Mouse (Mus musculus) cerebellum, adult 11-12 months (tissue): ENCODE results near the gene Atp8a2.
A peak's percentile ranks its signal among the peaks of the same experiment; 100 is the strongest.

Source experiments
- DNase-seq: peaks from one replicate; pipeline ENCODE4 v3.0.0; 2022

The Atp8a2 gene

DNA sequence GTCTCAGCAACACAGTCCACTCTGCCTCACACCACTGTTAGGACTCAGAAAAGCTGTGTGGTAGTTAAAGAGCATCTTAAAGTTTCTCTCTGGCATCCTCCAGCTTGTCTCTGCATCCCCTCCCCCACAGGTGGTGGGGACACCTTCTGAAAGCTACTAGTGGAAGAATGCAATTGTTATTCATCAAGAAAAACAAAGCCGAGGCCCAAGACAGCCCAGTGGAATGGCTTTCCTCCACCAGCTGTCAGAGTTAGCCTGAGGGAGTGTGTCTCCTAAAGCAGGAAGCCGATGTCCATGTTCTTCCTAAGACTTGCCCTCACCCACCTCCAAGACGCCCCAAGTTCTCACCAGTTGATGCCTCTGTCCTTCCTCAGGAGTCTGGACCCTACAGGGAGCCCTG is 48.1 kb downstream of the Atp8a2 start:
- no peak for DNase-seq

DNA sequence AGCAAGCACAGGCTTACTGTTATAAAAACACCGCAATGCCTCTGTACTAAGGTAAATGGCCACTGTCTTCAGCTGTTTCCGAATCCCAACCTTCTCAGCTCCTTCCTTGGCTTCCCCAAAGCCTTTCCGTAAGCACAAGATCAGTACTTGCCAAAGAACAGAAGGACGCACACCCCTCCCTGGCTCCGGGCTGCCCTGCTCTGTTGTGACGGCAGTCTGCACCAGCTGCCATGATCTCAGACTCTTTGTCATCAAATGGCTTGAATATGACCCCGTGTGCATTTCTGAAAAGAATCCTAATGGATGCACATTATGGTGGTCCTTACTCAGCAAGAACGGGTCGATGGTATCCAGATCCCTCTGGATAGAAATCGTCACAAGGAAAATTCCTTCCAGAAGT is 53.7 kb downstream of the Atp8a2 start:
- DNase-seq, result peak; percentile 20

DNA sequence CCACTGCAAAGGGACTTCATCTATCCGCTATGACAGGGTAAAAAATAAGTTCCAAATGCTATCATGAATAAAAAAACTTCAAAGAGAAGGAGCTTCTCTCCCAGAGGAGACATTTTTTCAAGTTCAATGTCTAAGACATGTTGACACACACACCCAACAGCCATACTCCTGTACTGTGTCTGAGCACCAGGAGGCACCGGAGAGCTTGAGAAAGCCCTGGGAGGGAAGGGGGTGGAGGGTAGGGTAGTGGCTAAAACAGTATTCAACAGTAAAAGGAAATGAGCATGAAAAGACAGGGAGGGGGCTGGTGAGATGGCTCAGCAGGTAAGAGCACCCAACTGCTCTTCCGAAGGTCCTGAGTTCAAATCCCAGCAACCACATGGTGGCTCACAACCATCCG is 58.6 kb downstream of the Atp8a2 start:
- DNase-seq, result no peak

DNA sequence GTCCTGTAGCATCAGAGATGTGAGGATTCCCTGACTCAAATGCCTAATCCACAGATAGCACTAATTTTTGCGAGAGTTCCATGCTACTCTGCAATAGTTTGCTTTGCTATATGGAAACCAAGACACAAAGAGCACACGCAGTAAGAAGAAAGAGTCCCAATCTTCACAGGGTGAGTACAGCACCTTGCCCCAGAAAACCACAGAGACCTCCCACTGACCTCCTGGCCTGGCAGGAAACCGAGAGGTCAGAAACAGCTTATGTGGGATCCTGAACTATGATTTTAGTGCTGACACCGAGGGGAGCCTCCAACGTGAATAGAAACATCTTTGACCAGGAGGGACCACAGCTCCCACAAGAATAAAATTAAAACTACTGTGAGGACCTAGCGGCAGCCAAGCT is 59.2 kb downstream of the Atp8a2 start:
- no peak for DNase-seq

- DNase-seq, result no peak
Measured at GRCm38 (mm10) chr14:60135801-60136200, 61.2 kb downstream of the Atp8a2 start.

DNA sequence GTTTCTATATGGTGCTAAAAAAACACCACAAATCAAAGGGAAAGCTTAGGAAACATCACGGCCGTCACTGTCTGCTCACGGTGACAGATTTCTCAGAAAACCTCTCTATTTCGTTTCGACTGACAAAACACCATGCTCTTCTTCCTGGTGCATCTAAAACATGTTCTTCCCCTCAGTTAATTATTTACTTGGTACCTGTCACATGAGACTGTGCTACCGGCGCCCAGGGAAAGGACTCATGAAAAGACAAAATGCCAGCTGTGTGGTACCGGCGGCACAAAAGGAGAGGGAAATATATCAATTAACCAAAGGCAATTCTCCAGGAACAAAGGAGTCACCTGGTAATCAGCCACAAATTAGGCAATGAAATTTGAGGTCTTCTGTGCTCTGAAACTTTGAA is 62.3 kb downstream of the Atp8a2 start:
- no peak for DNase-seq

GRCm38 (mm10) chr14:60131196-60131876 is 65.6 kb downstream of the Atp8a2 start:
- DNase-seq, result no peak

DNA sequence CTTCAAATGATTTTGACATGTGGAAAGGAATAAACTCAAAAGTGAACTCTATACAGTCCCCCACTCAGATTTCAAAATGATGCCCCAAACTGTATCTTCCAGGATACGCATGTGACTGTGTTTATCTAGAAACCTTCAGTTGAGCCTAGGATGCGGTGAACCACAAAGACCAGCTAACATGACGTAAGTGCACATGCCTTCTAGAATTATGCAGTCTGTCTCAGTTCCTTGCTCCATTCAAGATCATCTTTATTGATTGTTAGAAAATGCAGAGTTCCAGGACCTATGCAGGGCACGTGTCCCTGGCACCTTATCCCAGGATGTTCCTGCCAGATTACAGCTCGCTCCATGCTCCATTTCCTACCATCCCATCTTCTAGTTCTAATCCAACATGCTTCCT is 67.4 kb downstream of the Atp8a2 start:
- no peak for DNase-seq

- no peak for DNase-seq
Measured at GRCm38 (mm10) chr14:60125202-60125601, 71.8 kb downstream of the Atp8a2 start.

GRCm38 (mm10) chr14:60121572-60121971 is 75.4 kb downstream of the Atp8a2 start:
- no peak for DNase-seq

- no peak for DNase-seq
Measured at GRCm38 (mm10) chr14:60117792-60118585, 79.0 kb downstream of the Atp8a2 start.

GRCm38 (mm10) chr14:60086808-60087725 is 109.9 kb downstream of the Atp8a2 start:
- peak; percentile 80 for DNase-seq

DNA sequence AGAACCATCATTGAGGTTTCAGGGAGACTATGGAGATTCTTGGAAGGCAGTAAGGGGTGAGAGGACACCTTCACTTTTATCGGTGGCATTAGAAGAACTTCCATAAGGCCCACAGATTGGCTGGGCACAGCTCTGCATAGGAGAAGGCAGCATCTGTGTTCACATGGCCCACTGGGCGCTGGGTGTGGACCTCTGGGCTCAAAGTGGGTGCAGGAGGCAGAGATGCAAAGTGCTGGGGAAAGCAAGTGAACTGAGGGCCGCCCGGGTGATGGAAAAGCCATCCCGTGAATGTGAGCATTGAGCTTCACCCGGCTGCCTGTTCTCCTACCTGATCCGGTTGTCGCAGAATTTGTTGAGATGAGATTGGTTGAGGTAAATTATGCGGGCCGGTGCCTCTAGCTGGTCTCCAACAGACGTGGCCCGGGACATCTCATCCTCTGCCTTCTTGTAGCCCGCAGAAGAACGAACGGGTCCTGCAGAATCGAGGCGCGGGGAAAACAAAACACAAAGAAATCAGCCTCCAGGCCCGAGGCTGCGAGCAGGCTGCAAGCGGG is 110.6 kb downstream of the Atp8a2 start:
- no peak for DNase-seq

GRCm38 (mm10) chr14:60082771-60083170 is 114.2 kb downstream of the Atp8a2 start:
- DNase-seq, result no peak

DNA sequence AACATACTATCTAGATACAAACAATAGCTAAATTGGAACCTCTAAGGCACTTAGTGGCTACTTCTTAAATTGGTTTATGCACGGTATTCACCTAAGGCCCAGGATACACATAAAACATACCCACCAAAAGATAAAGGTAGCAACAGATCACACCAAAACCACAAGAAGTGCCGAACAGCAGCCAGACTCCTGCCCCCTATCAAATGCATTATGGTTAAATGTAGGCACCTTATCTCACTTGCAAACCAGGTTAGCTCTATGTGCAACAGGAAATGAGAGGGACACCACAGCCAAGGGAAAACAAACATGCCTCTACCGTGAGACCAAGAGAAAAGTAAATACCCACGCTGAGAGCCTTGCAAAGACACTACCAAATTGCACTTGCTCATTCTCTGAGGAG is 124.5 kb downstream of the Atp8a2 start:
- DNase-seq, result no peak

DNA sequence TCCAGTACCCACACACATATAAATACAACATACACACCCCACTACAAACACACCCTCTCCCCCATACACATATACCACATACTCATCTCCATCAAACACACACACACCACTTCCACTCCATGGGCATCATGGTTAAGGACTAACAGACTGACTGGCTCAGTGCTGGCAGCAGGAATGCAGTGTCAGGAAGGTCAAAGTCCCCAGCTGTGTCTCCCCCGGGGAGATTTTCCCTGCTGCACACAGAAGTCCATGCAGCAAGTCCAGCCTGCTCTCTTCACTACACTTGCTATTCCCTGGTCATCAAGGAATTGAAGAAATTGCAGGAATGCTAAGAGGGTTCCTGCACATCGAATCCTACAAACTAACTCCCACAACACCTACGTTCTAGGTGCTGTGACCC is 131.8 kb downstream of the Atp8a2 start:
- DNase-seq, result no peak

DNA sequence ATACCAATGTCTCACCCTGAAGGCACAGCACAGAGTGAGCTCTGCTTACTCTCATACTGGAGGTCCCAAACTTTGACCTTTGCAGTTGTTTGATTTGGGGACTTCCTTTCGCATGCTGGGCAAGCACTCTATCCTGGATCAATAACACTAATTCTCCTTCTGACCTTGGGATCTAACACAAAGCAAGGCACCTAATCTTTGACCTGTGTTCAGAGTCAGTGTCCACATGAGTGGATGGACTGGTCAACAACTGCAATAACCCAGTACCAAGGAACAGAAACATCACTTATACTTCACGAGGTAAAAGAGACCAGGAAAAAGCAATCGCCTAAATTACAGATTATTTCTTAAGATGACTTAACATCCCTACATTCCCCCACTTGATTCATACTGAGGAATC is 136.0 kb downstream of the Atp8a2 start:
- no peak for DNase-seq

DNA sequence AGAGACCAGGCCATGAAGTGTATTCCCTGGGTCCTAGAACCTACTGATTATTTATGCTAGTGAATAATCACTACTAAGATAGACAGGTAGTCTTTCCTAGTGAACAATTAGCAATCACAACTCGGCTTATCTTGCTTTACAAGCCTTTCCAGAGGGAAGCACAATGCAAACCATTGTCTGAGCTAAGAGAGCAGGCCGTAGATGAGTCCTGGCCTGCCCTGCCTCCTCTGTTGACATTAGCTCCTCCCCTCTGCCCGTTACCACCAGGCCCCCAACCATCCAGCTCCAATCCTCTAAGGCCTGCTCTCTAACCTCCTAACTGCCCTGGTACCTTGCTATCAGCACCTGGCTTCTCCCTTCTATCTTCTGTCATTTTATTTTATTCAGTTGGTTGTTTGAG is 138.1 kb downstream of the Atp8a2 start:
- DNase-seq, result no peak

- DNase-seq, result no peak
Measured at GRCm38 (mm10) chr14:60055231-60055630, 141.7 kb downstream of the Atp8a2 start.

DNA sequence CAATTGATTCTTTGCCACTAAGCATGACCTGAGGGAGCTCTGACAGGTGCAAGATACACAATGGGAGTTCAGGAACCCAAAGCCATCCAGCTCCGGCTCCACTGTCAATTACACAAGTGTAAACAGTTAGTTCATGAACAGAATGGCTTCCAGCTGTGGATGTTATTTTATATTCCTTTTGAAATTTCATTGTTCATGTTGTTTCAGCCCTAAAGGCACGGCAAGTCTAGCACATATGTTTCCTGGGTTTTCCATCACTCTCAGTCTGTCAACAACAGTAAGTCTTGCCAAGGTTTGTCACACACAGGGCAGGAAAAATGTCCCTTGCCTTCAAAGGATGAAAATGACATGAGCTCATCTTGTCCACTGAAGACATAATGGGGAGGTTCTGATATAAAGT is 166.3 kb downstream of the Atp8a2 start:
- DNase-seq, result no peak

DNA sequence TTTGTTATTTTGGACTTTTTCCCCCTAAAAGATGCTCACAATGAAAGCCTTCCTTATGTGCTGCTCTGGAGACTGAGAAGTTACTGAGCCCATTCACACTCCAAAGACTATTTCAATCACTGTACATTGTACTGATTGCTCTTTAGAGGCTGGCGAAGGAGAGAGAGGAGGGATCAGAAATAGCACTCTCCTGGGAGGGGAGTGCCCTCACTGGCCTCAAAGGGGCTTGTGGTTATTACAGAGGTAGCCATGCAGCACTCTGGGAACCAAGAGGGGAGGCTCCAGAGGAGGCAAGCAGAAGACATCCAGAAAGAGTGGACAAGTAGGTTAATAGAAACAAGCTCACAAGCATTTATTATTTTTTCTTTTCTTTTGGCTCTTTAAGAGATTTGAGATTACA is 169.8 kb downstream of the Atp8a2 start:
- DNase-seq, result no peak

DNA sequence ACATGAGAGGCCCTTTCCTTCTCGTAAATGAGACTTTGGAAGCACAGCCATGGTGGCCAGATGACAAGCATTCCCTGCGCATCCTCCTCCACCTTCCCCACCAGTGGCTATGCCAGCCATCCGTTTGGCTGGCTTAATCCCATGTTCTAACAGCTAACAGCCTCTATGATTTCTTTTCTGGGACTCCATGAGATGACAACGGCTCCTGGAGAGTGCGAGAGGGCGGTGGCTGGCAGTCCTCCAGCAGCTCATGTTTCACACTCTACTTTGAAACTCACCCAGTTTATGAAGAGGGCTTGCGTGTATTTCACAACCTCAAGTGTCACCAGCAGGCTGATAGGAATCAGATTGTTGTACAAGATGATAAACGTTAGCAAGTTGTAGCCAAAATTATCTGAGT is 170.3 kb downstream of the Atp8a2 start:
- DNase-seq, result no peak

DNA sequence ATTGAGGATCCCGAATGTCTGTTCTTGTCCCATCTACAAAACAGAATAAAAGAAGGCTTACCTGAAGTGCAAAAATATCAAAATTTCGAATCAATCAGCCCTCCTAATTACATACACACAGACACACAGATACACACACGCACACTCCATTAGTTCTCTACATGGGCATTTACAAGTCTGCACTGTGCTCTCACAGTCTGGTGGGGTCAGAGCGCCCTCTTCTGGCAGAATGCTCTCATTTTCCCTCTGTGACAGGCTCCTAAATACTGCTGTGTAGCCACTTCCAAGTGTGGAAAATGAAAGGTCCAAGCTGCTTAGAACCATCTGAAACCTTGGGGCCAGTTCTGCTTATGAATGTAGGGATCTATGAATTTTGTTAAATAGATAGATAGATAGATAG is 181.1 kb downstream of the Atp8a2 start:
- DNase-seq, result peak; percentile 53
